Mouse (Mus musculus) liver, adult 2 months (tissue): ENCODE measurements around the gene Spg11.

Source experiments
- CTCF ChIP-seq: fragments of 200-500 bp; IDR thresholded peaks from 2 replicates; pipeline ENCODE4 v1.5.1; 2011; ENCODE audit warnings: low read depth, low read length, control low read depth
- POLR2A ChIP-seq: fragments of 200-500 bp; IDR thresholded peaks from 2 replicates; pipeline ENCODE4 v1.6.1; 2011; ENCODE audit warnings: low read length, control low read depth; ENCODE audit not compliant: insufficient read depth; ENCODE audit errors: extremely low read depth

- TF ChIP-seq CTCF (no peak), POLR2A (no peak)
Measured at GRCm38 (mm10) chr2:122086446-122086845, 31.7 kb downstream of the Spg11 start.
